Mouse (Mus musculus): Measurements from ENCODE around the gene Bcl11a.

DNA sequence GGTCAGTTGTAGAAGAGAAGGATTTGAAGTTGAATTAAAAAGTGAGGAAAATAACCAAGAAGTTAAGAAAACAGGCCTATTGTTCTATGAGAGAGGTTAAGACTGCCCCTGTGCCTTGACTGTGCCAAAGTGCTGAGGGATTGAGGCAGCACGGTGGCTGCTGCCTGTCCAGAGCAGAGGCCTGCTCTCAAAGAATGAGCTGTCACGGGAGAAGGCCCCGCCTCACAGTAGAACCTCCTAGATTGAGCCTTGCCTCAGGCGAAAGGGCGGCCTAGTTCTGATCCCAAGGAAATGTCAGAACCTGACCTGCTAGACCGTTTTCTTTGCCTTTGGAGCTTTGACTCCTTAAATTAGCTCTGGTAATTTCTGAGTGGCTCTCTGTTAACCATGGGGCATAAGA, 69.8 kb downstream of the Bcl11a start:
- TF ChIP-seq USF1 (IDR thresholded peaks at IDR 0.05; ENCODE audit: low read depth) (no peak), POLR2A (IDR thresholded peaks at IDR 0.05; ENCODE audit: insufficient read length, low read depth) (no peak)
